Mouse (Mus musculus): Measurements from ENCODE around the gene Mafg.

GRCm38 (mm10) chr11:120615606-120616203 is 17.7 kb downstream of the Mafg start:
- TF ChIP-seq POLR2A (IDR thresholded peaks at IDR 0.05; ENCODE audit: low read depth, low read length) (peak; percentile 23; the same call in 1 of the 2 replicates), CTCF (IDR thresholded peaks at IDR 0.05; ENCODE audit: extremely low read depth, insufficient read length, insufficient replicate concordance, low read depth, low read length) (no peak)

All from small intestine, adult 2 months (tissue).